Mouse (Mus musculus) spleen, embryonic (tissue): ENCODE measurements at regions not wholly inside any gene's neighbourhood (a gene's known extent, or its start where the extent isn't known, plus 50 kb on each side); places are given as distances from the start of the nearest gene placed in this dataset.

Source experiments
- CTCF ChIA-PET: fragments of 350-600 bp; sonication (Branson Sonifier 250); formaldehyde crosslinking; loops from one replicate; lab custom pipeline; 2022; lab: Charles Lee

GRCm38 (mm10) chr15:5584381-5584780 lies 340.4 kb upstream of the Ptger4 start:
- CTCF ChIA-PET, result no interaction called here

- CTCF ChIA-PET, result no interaction called here
These were observed 360.8 kb upstream of the Ptger4 start for GRCm38 (mm10) chr15:5604732-5605266.

GRCm38 (mm10) chr15:5607533-5607932 lies 363.5 kb upstream of the Ptger4 start:
- CTCF ChIA-PET, result no interaction called here

- CTCF ChIA-PET, result no interaction called here
These were observed 379.0 kb upstream of the Ptger4 start for GRCm38 (mm10) chr15:5623021-5623420.

GRCm38 (mm10) chr15:5625367-5625766 lies 381.4 kb upstream of the Ptger4 start:
- CTCF ChIA-PET, result no interaction called here

- CTCF ChIA-PET, result no interaction called here
These were observed 402.7 kb upstream of the Ptger4 start for GRCm38 (mm10) chr15:5646673-5647072.

- CTCF ChIA-PET, result no interaction called here
These were observed 414.8 kb upstream of the Ptger4 start for GRCm38 (mm10) chr15:5658796-5659195.

- CTCF ChIA-PET, result no interaction called here
These were observed 416.8 kb upstream of the Ptger4 start for GRCm38 (mm10) chr15:5660819-5661218.

- CTCF ChIA-PET, result no interaction called here
These were observed 427.8 kb upstream of the Ptger4 start for GRCm38 (mm10) chr15:5671781-5672180.

- CTCF ChIA-PET, result interaction anchor here (0.6 kb wide), 1 partner anchor 1690 kb away, joined by 5 read pairs; no protein-coding TSS in a partner anchor
These were observed 432.7 kb upstream of the Ptger4 start for GRCm38 (mm10) chr15:5676704-5677103.

GRCm38 (mm10) chr15:5693810-5694209 lies 449.8 kb upstream of the Ptger4 start:
- CTCF ChIA-PET, result no interaction called here

- CTCF ChIA-PET, result no interaction called here
These were observed 451.0 kb upstream of the Ptger4 start for GRCm38 (mm10) chr15:5695015-5695414.

- CTCF ChIA-PET, result no interaction called here
These were observed 464.5 kb upstream of the Ptger4 start for GRCm38 (mm10) chr15:5708454-5708853.

- CTCF ChIA-PET, result no interaction called here
These were observed 496.7 kb upstream of the Ptger4 start for GRCm38 (mm10) chr15:5740658-5741057.

GRCm38 (mm10) chr15:5743893-5744292 lies 499.9 kb upstream of the Ptger4 start:
- CTCF ChIA-PET, result no interaction called here

- CTCF ChIA-PET, result no interaction called here
These were observed 514.7 kb upstream of the Ptger4 start for GRCm38 (mm10) chr15:5758690-5759089.

GRCm38 (mm10) chr15:5762216-5762615 lies 518.2 kb upstream of the Ptger4 start:
- CTCF ChIA-PET, result no interaction called here

GRCm38 (mm10) chr15:5777074-5777473 lies 522.5 kb upstream of the Dab2 start:
- CTCF ChIA-PET, result no interaction called here

GRCm38 (mm10) chr15:5799917-5800316 lies 499.7 kb upstream of the Dab2 start:
- CTCF ChIA-PET, result no interaction called here

GRCm38 (mm10) chr15:5811154-5811732 lies 488.3 kb upstream of the Dab2 start:
- CTCF ChIA-PET, result no interaction called here

- CTCF ChIA-PET, result no interaction called here
These were observed 487.6 kb upstream of the Dab2 start for GRCm38 (mm10) chr15:5811958-5812357.

GRCm38 (mm10) chr15:5817901-5818576 lies 481.5 kb upstream of the Dab2 start:
- CTCF ChIA-PET, result no interaction called here

- CTCF ChIA-PET, result interaction anchor here (0.5 kb wide), 1 partner anchor 389 kb away, joined by 3 read pairs; no protein-coding TSS in a partner anchor
These were observed 459.6 kb upstream of the Dab2 start for GRCm38 (mm10) chr15:5839963-5840362.
